20 mouse cellular contexts compared by ENCODE assay signal in the genomic region with DNA sequence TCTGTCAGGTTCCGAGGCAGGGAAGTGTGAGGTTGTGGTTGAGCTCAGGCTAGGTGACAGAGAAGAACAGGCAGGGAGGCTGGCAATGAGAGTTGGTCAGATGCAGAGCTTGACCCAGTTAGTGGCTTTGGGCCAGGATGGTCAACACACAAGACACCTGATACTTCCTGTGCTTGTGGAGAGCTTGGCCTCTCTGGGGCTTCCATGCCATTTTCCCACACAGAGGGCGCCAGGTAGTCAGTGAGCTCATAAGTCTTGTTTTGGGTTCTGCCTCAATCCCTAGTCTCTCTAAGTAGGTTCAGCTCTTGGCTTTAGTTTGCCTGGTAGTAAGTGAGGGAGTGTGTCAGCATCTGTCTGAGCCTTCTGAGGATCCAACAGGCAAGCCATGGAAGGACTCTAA.
"Had no signal": no experiment of that assay in that cellular context is flagged by ENCODE, and none has a peak within 500 bp of the region (broad histone marks: within the 10 kb centered on the region; RNA-seq: fewer than 3 reads in every experiment).

No protein-coding gene starts in this region.

- H3K9ac ChIP-seq: limb, embryonic 13.5 days; liver, embryonic 14.5 days; liver, postnatal 0 days; lung, embryonic 14.5 days; midbrain, embryonic 12.5 days; neural tube, embryonic 13.5 days had no signal

- H3K27ac ChIP-seq: kidney, postnatal 0 days; layer of hippocampus, adult 2 months; limb, embryonic 13.5 days; liver, embryonic 14.5 days; midbrain, embryonic 12.5 days; neural tube, embryonic 13.5 days had no signal

- ATAC-seq: liver, postnatal 0 days; lung, postnatal 0 days; midbrain, embryonic 16.5 days had no signal

- H3K27me3 ChIP-seq: neural tube, embryonic 13.5 days had no signal

- H3K4me3 ChIP-seq: layer of hippocampus, adult 2 months; limb, embryonic 10.5 days; limb, embryonic 13.5 days; midbrain, embryonic 12.5 days; myocyte; neural tube, embryonic 13.5 days had no signal

- H3K9me3 ChIP-seq: limb, embryonic 10.5 days; limb, embryonic 13.5 days; midbrain, embryonic 12.5 days; neural tube, embryonic 13.5 days had no signal

- DNase-seq: kidney, adult 18-20 months; kidney, postnatal 25 days; layer of hippocampus, adult 9-11 months; liver; liver, postnatal 0 days; lung, embryonic 14.5 days; retina, postnatal 1 day; right cerebral cortex, postnatal 25 days; thymus, adult 18-20 months; thymus, postnatal 36 days had no signal

- H3K4me2 ChIP-seq: limb, embryonic 13.5 days; lung, embryonic 14.5 days; midbrain, embryonic 12.5 days; neural tube, embryonic 13.5 days had no signal

- H3K36me3 ChIP-seq: limb, embryonic 10.5 days; limb, embryonic 13.5 days; midbrain, embryonic 12.5 days; neural tube, embryonic 13.5 days had no signal
